Mouse (Mus musculus): Measurements from ENCODE around the gene Smchd1. TPM values are rescaled to one million over a fixed set of nuclear protein-coding genes. Genes with fewer than 3 reads are reported as not detected.
"Not testable (repeated sequence)": the region's sequence is repeated elsewhere in the genome, so short reads cannot be mapped to it uniquely, and the experiment has no call there.

Smchd1 gene
- polyA plus RNA-seq, 1 experiment from 2014 or later: 58.3 TPM

DNA sequence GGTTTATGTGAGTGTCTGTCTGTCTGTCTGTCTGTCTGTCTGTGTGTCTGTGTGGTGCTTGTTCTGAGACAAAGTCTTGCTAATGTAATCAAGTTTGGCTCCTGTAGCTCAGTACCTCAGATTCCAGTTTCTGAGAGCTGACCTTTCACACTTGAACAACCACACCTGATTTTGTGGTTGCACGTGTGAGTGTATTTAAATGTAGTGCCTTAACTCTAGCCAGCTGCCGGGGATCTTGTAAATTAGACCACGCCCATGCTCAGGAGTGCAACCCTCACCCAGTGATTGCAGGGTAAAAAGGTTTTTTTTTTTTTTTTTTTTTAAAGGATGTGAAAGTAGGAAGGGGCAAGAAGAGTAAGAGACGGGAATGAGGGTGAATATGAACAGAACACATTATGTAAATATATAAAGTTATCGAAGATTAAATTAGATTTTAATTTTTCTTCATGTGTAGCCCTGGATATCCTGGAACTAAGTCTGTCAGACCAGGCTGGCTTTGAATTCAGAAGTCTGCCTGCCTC lies 4.3 kb upstream of the Smchd1 start:
- Histone ChIP-seq H3K4me3 (replicated peaks) (no peak overlapping the region), H3K9ac (no peak overlapping the region), H3K36me3 (no peaks in the 10 kb centered on the region), H3K4me2 (no peak overlapping the region), H3K9me3 (no peaks in the 10 kb centered on the region), H3K27ac (no peak overlapping the region), H3K27me3 (replicated peaks) (no peaks in the 10 kb centered on the region), H3K4me1 (no peaks in the 10 kb centered on the region; the same call in 1 of the 2 replicates)
- WGBS: 48% methylated on average over 5 of the region's 5 CpGs
- ATAC-seq (ENCODE audit: insufficient read depth, low FRiP score, low read depth): no peak

GRCm38 (mm10) chr17:71477481-71477880 lies 2.3 kb upstream of the Smchd1 start:
- no peak overlapping the region for H3K4me3 ChIP-seq (replicated peaks)
- no peaks in the 10 kb centered on the region for H3K27me3 ChIP-seq (replicated peaks)
- no peak for ATAC-seq (ENCODE audit: insufficient read depth, low FRiP score, low read depth)
- H3K9ac ChIP-seq: no peak overlapping the region
- no peak overlapping the region for H3K4me2 ChIP-seq
- no peaks in the 10 kb centered on the region for H3K36me3 ChIP-seq
- no peaks in the 10 kb centered on the region for H3K9me3 ChIP-seq
- 95% methylated on average over 8 of the region's 8 CpGs for WGBS
- H3K4me1 ChIP-seq: peaks cover 6% of the 10 kb centered on the region
- H3K27ac ChIP-seq: no peak overlapping the region

GRCm38 (mm10) chr17:71476346-71477020 lies 1.3 kb upstream of the Smchd1 start:
- 68% methylated on average over 7 of the region's 7 CpGs for WGBS
- no peak overlapping the region for H3K9ac ChIP-seq
- H3K27me3 ChIP-seq (replicated peaks): no peaks in the 10 kb centered on the region
- H3K9me3 ChIP-seq: no peaks in the 10 kb centered on the region
- H3K4me3 ChIP-seq (replicated peaks): peak overlapping the region; percentile 84; the same call in 1 of the 2 replicates
- H3K36me3 ChIP-seq: no peaks in the 10 kb centered on the region
- peak overlapping the region; percentile 99; the same call in 1 of the 2 replicates for H3K27ac ChIP-seq
- H3K4me1 ChIP-seq: peaks cover 6% of the 10 kb centered on the region
- H3K4me2 ChIP-seq: peak overlapping the region; percentile 76
- no peak for ATAC-seq (ENCODE audit: insufficient read depth, low FRiP score, low read depth)

DNA sequence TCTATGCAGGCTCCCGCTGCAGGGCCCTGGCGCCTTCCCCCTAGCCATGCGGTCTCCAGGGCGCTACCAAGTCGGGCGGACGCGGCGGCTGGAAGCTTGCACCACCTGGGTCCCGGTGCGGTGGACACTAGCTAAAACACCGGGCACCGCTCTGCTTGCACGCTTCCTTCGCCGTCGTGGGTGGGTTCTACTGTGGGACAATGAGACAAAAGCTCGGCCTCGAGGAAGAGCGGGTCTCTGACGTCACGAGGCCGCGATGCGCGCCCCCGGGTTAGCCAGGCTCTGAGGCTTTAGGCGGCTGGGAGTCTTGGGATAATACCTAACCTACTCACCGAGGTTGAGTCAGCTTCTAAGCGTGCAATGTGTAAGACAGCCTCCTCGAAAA lies 554 bp upstream of the Smchd1 start:
- ATAC-seq (ENCODE audit: insufficient read depth, low FRiP score, low read depth): peak; percentile 62
- under 1% methylated on average over 31 of the region's 31 CpGs for WGBS

DNA sequence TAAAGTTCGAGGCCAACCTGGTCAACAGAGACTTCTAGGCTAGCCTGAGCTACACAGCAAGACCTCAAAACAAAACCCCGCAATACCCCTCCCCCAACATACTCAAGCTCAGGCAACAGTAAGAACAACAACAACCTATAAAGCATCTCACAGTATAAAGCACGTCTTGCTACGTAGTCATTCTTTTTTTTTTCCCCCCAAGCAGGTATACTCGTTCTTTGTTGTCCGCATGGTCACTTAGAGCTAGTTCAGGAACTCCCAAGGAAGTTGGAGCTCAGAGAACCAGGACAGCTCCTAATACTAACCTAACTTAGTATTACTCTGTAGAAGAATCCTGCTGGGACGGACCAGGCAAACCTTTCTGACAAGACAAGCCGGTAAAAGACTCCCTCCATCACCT lies 1.0 kb downstream of the Smchd1 start:
- no peaks in the 10 kb centered on the region for H3K36me3 ChIP-seq
- peak overlapping the region; percentile 84 for H3K4me3 ChIP-seq (replicated peaks)
- H3K4me2 ChIP-seq: peak overlapping the region; percentile 76
- H3K9ac ChIP-seq: peak overlapping the region; percentile 87
- peak overlapping the region; percentile 99 for H3K27ac ChIP-seq
- peaks cover 6% of the 10 kb centered on the region for H3K4me1 ChIP-seq
- WGBS: 11% methylated on average over 8 of the region's 8 CpGs
- no peaks in the 10 kb centered on the region for H3K9me3 ChIP-seq
- ATAC-seq (ENCODE audit: insufficient read depth, low FRiP score, low read depth): no peak
- no peaks in the 10 kb centered on the region for H3K27me3 ChIP-seq (replicated peaks)

More for the DNA sequence above, 554 bp upstream of the Smchd1 start:
- Histone ChIP-seq H3K27me3 (replicated peaks) (no peaks in the 10 kb centered on the region), H3K9ac (peak overlapping the region; percentile 87), H3K27ac (peak overlapping the region; percentile 99), H3K9me3 (no peaks in the 10 kb centered on the region), H3K4me1 (peaks cover 6% of the 10 kb centered on the region), H3K4me3 (replicated peaks) (peak overlapping the region; percentile 84), H3K4me2 (peak overlapping the region; percentile 76), H3K36me3 (no peaks in the 10 kb centered on the region)

GRCm38 (mm10) chr17:71471261-71471660 lies 3.9 kb downstream of the Smchd1 start:
- Histone ChIP-seq H3K9me3 (no peaks in the 10 kb centered on the region), H3K9ac (no peak overlapping the region), H3K27me3 (replicated peaks) (no peaks in the 10 kb centered on the region), H3K36me3 (no peaks in the 10 kb centered on the region), H3K27ac (no peak overlapping the region), H3K4me2 (no peak overlapping the region), H3K4me3 (replicated peaks) (no peak overlapping the region), H3K4me1 (peaks cover 6% of the 10 kb centered on the region)
- no peak for ATAC-seq (ENCODE audit: insufficient read depth, low FRiP score, low read depth)
- WGBS: 64% methylated on average over 2 of the region's 2 CpGs

- Histone ChIP-seq H3K4me2 (no peak overlapping the region), H3K4me1 (no peaks in the 10 kb centered on the region), H3K9me3 (no peaks in the 10 kb centered on the region), H3K36me3 (peaks cover 13% of the 10 kb centered on the region; the same call in 1 of the 2 replicates), H3K4me3 (replicated peaks) (no peak overlapping the region), H3K27me3 (replicated peaks) (no peaks in the 10 kb centered on the region), H3K9ac (no peak overlapping the region), H3K27ac (no peak overlapping the region)
- no peak for ATAC-seq (ENCODE audit: insufficient read depth, low FRiP score, low read depth)
- WGBS: 96% methylated on average over 3 of the region's 3 CpGs
These were observed 14.8 kb downstream of the Smchd1 start for GRCm38 (mm10) chr17:71460312-71460711.

- Histone ChIP-seq H3K27ac (no peak within 1 kb of the TSS), H3K4me1 (no peaks in the 10 kb centered on the region), H3K27me3 (replicated peaks) (no peaks in the 10 kb centered on the region), H3K36me3 (peaks cover 15% of the 10 kb centered on the region), H3K4me2 (no peak within 1 kb of the TSS), H3K9ac (no peak within 1 kb of the TSS), H3K9me3 (no peaks in the 10 kb centered on the region), H3K4me3 (replicated peaks) (no peak within 1 kb of the TSS)
- no peak for ATAC-seq (ENCODE audit: insufficient read depth, low FRiP score, low read depth)
- 96% methylated on average over 2 of the region's 2 CpGs for WGBS
These were observed 15.3 kb downstream of the Smchd1 start, which contains the start of gene Gm4707 for GRCm38 (mm10) chr17:71459818-71460217. TSS of gene Gm4707 (minus strand) at chr17:71459918.

DNA sequence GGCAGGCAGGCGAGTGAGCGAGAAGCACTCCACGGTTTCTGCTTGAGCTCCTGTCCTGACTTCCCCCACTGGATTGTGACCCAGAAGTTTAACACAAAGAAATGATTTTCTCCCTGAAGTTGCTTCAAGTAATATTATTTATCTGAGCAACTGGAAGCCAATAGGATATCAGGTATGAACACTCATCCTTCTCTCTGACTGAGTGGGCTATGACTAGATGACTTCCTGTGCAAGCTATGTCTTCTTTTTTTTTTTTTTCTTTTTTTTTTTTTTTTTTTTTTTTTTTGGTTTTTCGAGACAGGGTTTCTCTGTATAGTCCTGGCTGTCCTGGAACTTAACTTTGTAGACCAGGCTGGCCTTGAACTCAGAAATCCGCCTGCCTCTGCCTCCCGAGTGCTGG lies 17.8 kb downstream of the Smchd1 start:
- H3K27ac ChIP-seq; H3K4me2 ChIP-seq; ATAC-seq (ENCODE audit: insufficient read depth, low FRiP score, low read depth); H3K9ac ChIP-seq; H3K27me3 ChIP-seq (replicated peaks); H3K4me3 ChIP-seq (replicated peaks); H3K9me3 ChIP-seq; H3K4me1 ChIP-seq: not testable (repeated sequence)
- 89% methylated on average over 6 of the region's 6 CpGs for whole genome bisulfite sequencing
- peaks cover 14% of the 10 kb centered on the region for H3K36me3 ChIP-seq

DNA sequence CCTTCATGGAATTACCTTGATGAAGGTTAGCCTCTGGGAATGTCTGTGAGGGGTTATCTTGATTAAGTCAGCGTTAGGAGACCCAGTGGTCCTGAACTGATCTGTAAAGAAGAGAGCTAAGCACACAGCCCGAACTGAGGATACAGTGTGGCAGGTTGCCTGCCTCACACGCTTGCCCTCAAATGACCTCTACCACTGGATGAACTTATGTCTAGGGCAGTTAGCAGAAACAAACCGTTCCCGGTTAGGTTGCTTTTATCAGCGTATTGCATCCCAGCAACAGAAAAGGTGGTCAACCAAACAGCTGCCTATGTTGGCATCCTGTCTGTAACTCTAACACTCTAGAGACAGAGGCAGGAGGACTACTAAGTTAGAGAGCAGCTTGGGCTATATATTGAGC lies 30.0 kb downstream of the Smchd1 start:
- Histone ChIP-seq H3K36me3 (0 out of 2 replicates have a peak, but pooled peaks cover 4% of the 10 kb centered on the region), H3K27me3 (replicated peaks) (no peaks in the 10 kb centered on the region), H3K27ac (no peak overlapping the region), H3K9ac (no peak overlapping the region), H3K4me3 (replicated peaks) (no peak overlapping the region), H3K4me2 (no peak overlapping the region), H3K4me1 (no peaks in the 10 kb centered on the region), H3K9me3 (no peaks in the 10 kb centered on the region)
- 92% methylated on average over 6 of the region's 6 CpGs for WGBS
- ATAC-seq (ENCODE audit: insufficient read depth, low FRiP score, low read depth): no peak

GRCm38 (mm10) chr17:71444718-71445117 lies 30.4 kb downstream of the Smchd1 start:
- H3K4me2 ChIP-seq: no peak overlapping the region
- 77% methylated on average over 2 of the region's 2 CpGs for WGBS
- no peak overlapping the region for H3K4me3 ChIP-seq (replicated peaks)
- ATAC-seq (ENCODE audit: insufficient read depth, low FRiP score, low read depth): no peak
- H3K36me3 ChIP-seq: 0 out of 2 replicates have a peak, but pooled peaks cover 4% of the 10 kb centered on the region
- H3K9ac ChIP-seq: no peak overlapping the region
- H3K27ac ChIP-seq: no peak overlapping the region
- H3K27me3 ChIP-seq (replicated peaks): no peaks in the 10 kb centered on the region
- no peaks in the 10 kb centered on the region for H3K4me1 ChIP-seq
- no peaks in the 10 kb centered on the region for H3K9me3 ChIP-seq

DNA sequence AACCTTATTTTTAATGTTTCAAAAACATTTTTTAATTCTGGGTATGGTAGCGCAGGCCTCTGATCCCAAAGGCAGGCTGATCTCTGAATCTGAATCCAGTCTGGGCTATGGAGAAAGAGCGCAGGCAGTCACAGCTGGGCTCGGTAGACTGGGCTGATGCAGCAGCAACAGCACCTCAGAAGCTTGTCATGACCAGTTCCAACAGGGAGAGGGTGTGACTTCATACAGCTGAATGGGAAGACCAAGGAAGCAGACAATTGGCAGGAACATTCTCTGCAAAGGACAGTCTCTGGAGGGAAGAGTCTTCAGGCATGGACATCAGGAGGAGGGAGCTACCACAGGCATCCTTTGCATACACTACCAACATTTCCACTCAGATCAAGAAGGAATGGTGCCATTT lies 31.0 kb downstream of the Smchd1 start:
- H3K27me3 ChIP-seq (replicated peaks): no peaks in the 10 kb centered on the region
- no peak overlapping the region for H3K9ac ChIP-seq
- WGBS: 90% methylated on average over 3 of the region's 3 CpGs
- H3K4me2 ChIP-seq: no peak overlapping the region
- ATAC-seq (ENCODE audit: insufficient read depth, low FRiP score, low read depth): no peak
- H3K27ac ChIP-seq: no peak overlapping the region
- H3K4me1 ChIP-seq: no peaks in the 10 kb centered on the region
- no peaks in the 10 kb centered on the region for H3K9me3 ChIP-seq
- 0 out of 2 replicates have a peak, but pooled peaks cover 4% of the 10 kb centered on the region for H3K36me3 ChIP-seq
- no peak overlapping the region for H3K4me3 ChIP-seq (replicated peaks)
